Mouse (Mus musculus): ENCODE results near the gene Gm15737.

GRCm38 (mm10) chr6:92924536-92924935, 55.4 kb downstream of the Gm15737 start:
- no peak for TF ChIP-seq CTCF (IDR thresholded peaks at IDR 0.05; ENCODE audit: low read depth)
- TF ChIP-seq EP300 (IDR thresholded peaks at IDR 0.05; ENCODE audit: low read depth) = no peak

Measured in liver, embryonic 14.5 days (tissue).